Mouse (Mus musculus) gastrocnemius, adult 18-20 months (tissue): ENCODE measurements at regions not wholly inside any gene's neighbourhood (a gene's known extent, or its start where the extent isn't known, plus 50 kb on each side); places are given as distances from the start of the nearest gene placed in this dataset.
"Not testable (repeated sequence)": the region's sequence is repeated elsewhere in the genome, so short reads cannot be mapped to it uniquely, and the experiment has no call there.

Experiments
- DNase-seq: peaks from one replicate; pipeline ENCODE4 v3.0.0; 2021; ENCODE audit warnings: low spot score

GRCm38 (mm10) chr1:83835965-83836364 is 428.0 kb upstream of the Sphkap start:
- no peak for DNase-seq

GRCm38 (mm10) chr1:83832946-83833345 is 424.9 kb upstream of the Sphkap start:
- no peak for DNase-seq

GRCm38 (mm10) chr1:83831900-83832535 is 424.0 kb upstream of the Sphkap start:
- no peak for DNase-seq

- DNase-seq: no peak
Measured at GRCm38 (mm10) chr1:83830025-83830645, 422.1 kb upstream of the Sphkap start.

GRCm38 (mm10) chr1:83811162-83811561 is 403.2 kb upstream of the Sphkap start:
- DNase-seq: not testable (repeated sequence)

- no peak for DNase-seq
Measured at GRCm38 (mm10) chr1:83808432-83808831, 400.4 kb upstream of the Sphkap start.

GRCm38 (mm10) chr1:83803345-83804041 is 395.5 kb upstream of the Sphkap start:
- no peak for DNase-seq

- DNase-seq: no peak
Measured at GRCm38 (mm10) chr1:83801759-83802158, 393.8 kb upstream of the Sphkap start.

GRCm38 (mm10) chr1:83796961-83797891 is 389.2 kb upstream of the Sphkap start:
- DNase-seq: peak; percentile 48

- DNase-seq: no peak
Measured at GRCm38 (mm10) chr1:83777151-83777550, 369.2 kb upstream of the Sphkap start.

GRCm38 (mm10) chr1:83771160-83771559 is 363.2 kb upstream of the Sphkap start:
- peak; percentile 21 for DNase-seq

- DNase-seq: no peak
Measured at GRCm38 (mm10) chr1:83761499-83761898, 353.5 kb upstream of the Sphkap start.

GRCm38 (mm10) chr1:83756866-83757265 is 348.9 kb upstream of the Sphkap start:
- DNase-seq: no peak

- no peak for DNase-seq
Measured at GRCm38 (mm10) chr1:83755336-83755735, 347.3 kb upstream of the Sphkap start.

- DNase-seq: no peak
Measured at GRCm38 (mm10) chr1:83752976-83753375, 345.0 kb upstream of the Sphkap start.

GRCm38 (mm10) chr1:83748974-83749373 is 341.0 kb upstream of the Sphkap start:
- no peak for DNase-seq

- DNase-seq: no peak
Measured at GRCm38 (mm10) chr1:83748061-83748460, 340.1 kb upstream of the Sphkap start.

GRCm38 (mm10) chr1:83747412-83747811 is 339.4 kb upstream of the Sphkap start:
- no peak for DNase-seq

- peak; percentile 56 for DNase-seq
Measured at GRCm38 (mm10) chr1:83746036-83746435, 338.0 kb upstream of the Sphkap start.

- no peak for DNase-seq
Measured at GRCm38 (mm10) chr1:83736428-83737117, 328.6 kb upstream of the Sphkap start.

- DNase-seq: no peak
Measured at GRCm38 (mm10) chr1:83731682-83732081, 323.7 kb upstream of the Sphkap start.
